Mouse (Mus musculus): ENCODE data around the gene Abhd17a. TPM values are rescaled to one million over a fixed set of nuclear protein-coding genes. Genes with fewer than 3 reads are reported as not detected.

The Abhd17a gene
- polyA plus RNA-seq, 1 experiment from 2014 or later: 130 TPM

DNA sequence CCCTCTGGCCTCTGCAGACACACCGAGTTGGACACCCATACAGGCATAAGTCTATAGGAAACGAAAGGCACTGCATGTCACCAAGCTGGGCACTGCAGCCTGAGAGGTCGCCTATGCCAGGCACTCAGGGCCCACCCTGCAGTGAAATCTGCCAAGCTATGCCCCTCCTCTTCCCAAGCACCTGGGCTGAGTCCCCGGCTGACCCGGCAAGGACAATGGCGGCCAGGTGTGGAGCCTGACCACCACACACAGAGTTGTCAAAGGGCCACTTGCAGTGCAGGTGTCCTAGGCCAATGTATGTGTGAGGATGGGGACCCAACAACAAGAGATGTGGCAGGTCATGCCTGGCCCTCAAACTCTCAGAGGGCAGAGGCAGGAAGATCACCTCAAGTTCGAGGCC lies 30.7 kb downstream of the Abhd17a start:
- Histone ChIP-seq H3K4me3 (ENCODE audit: low read length) (no peak overlapping the region), H3K4me1 (ENCODE audit: control insufficient read depth, insufficient read depth, low read depth, low read length) (peaks cover 31% of the 10 kb centered on the region)
- WGBS: 93% methylated on average over 7 of the region's 7 CpGs

DNA sequence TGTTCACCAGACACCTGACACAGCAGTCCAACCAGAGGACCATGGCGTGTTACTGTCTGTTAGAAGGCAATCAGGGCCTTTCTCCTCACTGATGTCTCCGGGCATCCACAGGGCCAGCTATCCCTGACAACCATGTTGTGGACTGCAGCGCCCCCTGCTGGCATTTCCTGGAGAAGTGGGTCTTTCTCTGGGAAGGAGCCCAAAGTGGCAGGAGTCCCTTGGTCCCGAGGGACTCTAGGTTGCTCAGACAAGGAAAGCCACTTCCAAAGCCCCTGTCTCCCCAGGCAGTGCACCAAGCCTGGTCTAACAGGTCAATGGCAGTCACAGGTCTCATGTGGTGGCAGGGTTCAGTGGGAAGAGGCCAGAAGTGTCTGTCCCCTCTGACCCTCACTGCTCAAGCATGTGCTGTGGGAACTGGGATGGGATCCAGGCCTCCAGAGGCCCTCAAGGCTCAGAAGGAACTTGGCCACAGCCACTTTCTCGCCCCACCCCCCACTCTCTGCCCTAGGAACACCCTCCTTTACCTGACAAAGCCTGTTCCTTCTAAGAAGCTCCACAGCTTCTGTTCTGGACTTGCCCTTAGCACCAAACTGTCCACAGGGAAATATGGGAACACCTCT lies 32.7 kb downstream of the Abhd17a start:
- no peak overlapping the region for H3K9ac ChIP-seq (ENCODE audit: low read depth, low read length)
- no peaks in the 10 kb centered on the region for H3K36me3 ChIP-seq (ENCODE audit: control insufficient read depth, insufficient read depth, low read length)
- H3K4me2 ChIP-seq (ENCODE audit: low read length): no peak overlapping the region
- no peak overlapping the region for H3K27ac ChIP-seq (ENCODE audit: low read depth, low read length)
- H3K4me3 ChIP-seq (ENCODE audit: low read length): no peak overlapping the region
- no peaks in the 10 kb centered on the region for H3K9me3 ChIP-seq (ENCODE audit: control insufficient read depth, low read length)
- peaks cover 30% of the 10 kb centered on the region for H3K4me1 ChIP-seq (ENCODE audit: control insufficient read depth, insufficient read depth, low read depth, low read length)
- ATAC-seq: no peak
- 36% methylated on average over 5 of the region's 5 CpGs for WGBS
- no peaks in the 10 kb centered on the region for H3K27me3 ChIP-seq (replicated peaks; ENCODE audit: control insufficient read depth, insufficient read depth, low read length)

More for the DNA sequence above, 30.7 kb downstream of the Abhd17a start:
- no peaks in the 10 kb centered on the region for H3K27me3 ChIP-seq (replicated peaks; ENCODE audit: control insufficient read depth, insufficient read depth, low read length)
- H3K9me3 ChIP-seq (ENCODE audit: control insufficient read depth, low read length): no peaks in the 10 kb centered on the region
- H3K4me2 ChIP-seq (ENCODE audit: low read length): no peak overlapping the region
- H3K9ac ChIP-seq (ENCODE audit: low read depth, low read length): 0 out of 2 replicates have a peak overlapping the region, but pooled peaks have one; percentile 13
- H3K27ac ChIP-seq (ENCODE audit: low read depth, low read length): no peak overlapping the region
- no peaks in the 10 kb centered on the region for H3K36me3 ChIP-seq (ENCODE audit: control insufficient read depth, insufficient read depth, low read length)
- no peak for ATAC-seq

DNA sequence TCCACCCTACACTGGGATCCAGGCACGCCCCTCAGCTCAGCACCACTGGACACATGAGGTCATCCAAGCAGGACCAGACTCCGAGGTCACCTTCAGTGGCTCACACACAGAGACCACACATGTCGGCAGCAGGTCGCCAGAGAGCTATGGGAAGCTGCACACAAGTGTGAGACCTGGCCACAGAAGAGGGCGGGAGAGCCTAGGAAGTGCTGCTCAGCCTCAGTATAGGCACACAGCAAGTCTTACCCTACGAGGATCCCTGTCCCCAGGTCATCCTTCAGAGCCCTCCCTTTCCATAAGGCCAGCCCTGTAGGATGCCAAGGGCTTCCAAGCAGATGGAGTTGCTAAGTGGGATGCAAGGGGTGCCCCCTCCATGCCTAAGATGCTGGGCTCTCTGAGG lies 36.1 kb downstream of the Abhd17a start:
- Histone ChIP-seq H3K4me2 (ENCODE audit: low read length) (no peak overlapping the region), H3K4me3 (ENCODE audit: low read length) (no peak overlapping the region), H3K4me1 (ENCODE audit: control insufficient read depth, insufficient read depth, low read depth, low read length) (peaks cover 11% of the 10 kb centered on the region; the same call in 1 of the 2 replicates), H3K36me3 (ENCODE audit: control insufficient read depth, insufficient read depth, low read length) (peaks cover 9% of the 10 kb centered on the region), H3K27ac (ENCODE audit: low read depth, low read length) (no peak overlapping the region), H3K9me3 (ENCODE audit: control insufficient read depth, low read length) (no peaks in the 10 kb centered on the region), H3K27me3 (replicated peaks; ENCODE audit: control insufficient read depth, insufficient read depth, low read length) (no peaks in the 10 kb centered on the region), H3K9ac (ENCODE audit: low read depth, low read length) (no peak overlapping the region)
- ATAC-seq: no peak
- 89% methylated on average over 6 of the region's 6 CpGs for WGBS

DNA sequence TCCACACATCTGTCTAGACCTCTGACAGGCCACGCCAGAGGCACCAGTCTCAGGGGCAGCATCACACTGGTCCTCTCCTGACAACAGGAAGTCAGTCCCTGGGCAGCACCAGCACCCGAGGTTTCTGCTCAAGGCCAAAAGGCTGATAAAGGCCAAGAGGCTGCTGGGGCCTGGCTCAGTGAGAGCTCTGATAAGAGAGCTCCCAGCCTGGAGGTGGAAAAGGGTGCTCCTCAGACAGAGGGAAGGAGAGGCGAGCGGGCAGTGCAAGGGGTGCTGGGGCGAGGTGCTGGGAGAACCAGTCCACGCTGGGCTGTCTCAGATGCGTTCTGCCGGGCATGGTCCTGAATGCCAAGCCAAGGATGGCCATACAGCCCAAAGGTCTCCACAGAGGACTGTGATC lies 36.6 kb downstream of the Abhd17a start:
- no peak for ATAC-seq
- Histone ChIP-seq H3K36me3 (ENCODE audit: control insufficient read depth, insufficient read depth, low read length) (peaks cover 9% of the 10 kb centered on the region), H3K4me1 (ENCODE audit: control insufficient read depth, insufficient read depth, low read depth, low read length) (peaks cover 11% of the 10 kb centered on the region; the same call in 1 of the 2 replicates), H3K27ac (ENCODE audit: low read depth, low read length) (no peak overlapping the region), H3K27me3 (replicated peaks; ENCODE audit: control insufficient read depth, insufficient read depth, low read length) (no peaks in the 10 kb centered on the region), H3K9me3 (ENCODE audit: control insufficient read depth, low read length) (no peaks in the 10 kb centered on the region), H3K4me3 (ENCODE audit: low read length) (no peak overlapping the region), H3K4me2 (ENCODE audit: low read length) (no peak overlapping the region), H3K9ac (ENCODE audit: low read depth, low read length) (no peak overlapping the region)
- WGBS: 90% methylated on average over 8 of the region's 8 CpGs

DNA sequence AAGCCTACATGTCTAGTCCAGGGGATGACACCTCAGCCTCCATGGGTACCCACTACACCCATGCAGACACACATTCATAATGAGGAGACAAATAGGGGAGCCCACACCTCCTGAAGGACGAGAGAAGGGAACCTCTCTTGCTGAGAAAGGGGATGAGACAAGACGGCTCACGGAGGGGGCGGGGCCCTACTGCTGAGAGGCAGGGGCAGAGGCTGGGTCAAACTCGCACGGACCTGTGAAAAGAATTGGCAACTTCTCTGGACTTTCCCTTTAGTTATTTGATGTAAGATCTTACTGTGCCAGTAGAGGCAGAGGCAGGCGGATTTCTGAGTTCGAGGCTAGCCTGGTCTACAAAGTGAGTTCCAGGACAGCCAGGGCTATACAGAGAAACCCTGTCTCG lies 37.8 kb downstream of the Abhd17a start:
- Histone ChIP-seq H3K4me3 (ENCODE audit: low read length) (no peak overlapping the region), H3K4me2 (ENCODE audit: low read length) (no peak overlapping the region), H3K27me3 (replicated peaks; ENCODE audit: control insufficient read depth, insufficient read depth, low read length) (no peaks in the 10 kb centered on the region), H3K27ac (ENCODE audit: low read depth, low read length) (no peak overlapping the region), H3K9me3 (ENCODE audit: control insufficient read depth, low read length) (no peaks in the 10 kb centered on the region), H3K36me3 (ENCODE audit: control insufficient read depth, insufficient read depth, low read length) (peaks cover 15% of the 10 kb centered on the region), H3K4me1 (ENCODE audit: control insufficient read depth, insufficient read depth, low read depth, low read length) (peaks cover under 1% of the 10 kb centered on the region; the same call in 1 of the 2 replicates), H3K9ac (ENCODE audit: low read depth, low read length) (no peak overlapping the region)
- ATAC-seq: no peak
- WGBS: 60% methylated on average over 9 of the region's 9 CpGs

DNA sequence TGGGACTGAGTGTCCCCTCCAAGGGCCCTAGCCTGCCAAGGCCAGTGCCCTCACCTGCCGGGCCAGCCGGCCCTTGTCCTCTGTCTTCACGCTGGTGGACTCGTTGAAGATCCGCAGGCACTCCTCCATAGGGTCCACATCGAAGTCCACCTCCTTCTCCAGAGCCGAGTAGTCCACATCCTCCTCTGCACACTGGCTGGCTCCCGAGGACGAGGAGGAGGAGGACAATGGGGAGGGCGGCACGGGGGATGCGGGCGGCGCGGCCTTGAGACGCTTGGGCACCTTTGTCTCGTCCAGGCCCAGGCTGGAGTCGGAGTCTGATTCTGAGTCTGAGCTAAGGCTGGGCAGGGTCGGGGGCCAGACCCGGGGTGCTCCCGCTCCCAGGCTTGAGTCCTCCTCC lies 40.9 kb downstream of the Abhd17a start:
- Histone ChIP-seq H3K4me3 (ENCODE audit: low read length) (no peak overlapping the region), H3K9ac (ENCODE audit: low read depth, low read length) (no peak overlapping the region), H3K4me2 (ENCODE audit: low read length) (no peak overlapping the region), H3K4me1 (ENCODE audit: control insufficient read depth, insufficient read depth, low read depth, low read length) (no peaks in the 10 kb centered on the region), H3K36me3 (ENCODE audit: control insufficient read depth, insufficient read depth, low read length) (peaks cover 36% of the 10 kb centered on the region), H3K27me3 (replicated peaks; ENCODE audit: control insufficient read depth, insufficient read depth, low read length) (no peaks in the 10 kb centered on the region), H3K27ac (ENCODE audit: low read depth, low read length) (no peak overlapping the region), H3K9me3 (ENCODE audit: control insufficient read depth, low read length) (no peaks in the 10 kb centered on the region)
- no peak for ATAC-seq
- 90% methylated on average over 21 of the region's 21 CpGs for WGBS

DNA sequence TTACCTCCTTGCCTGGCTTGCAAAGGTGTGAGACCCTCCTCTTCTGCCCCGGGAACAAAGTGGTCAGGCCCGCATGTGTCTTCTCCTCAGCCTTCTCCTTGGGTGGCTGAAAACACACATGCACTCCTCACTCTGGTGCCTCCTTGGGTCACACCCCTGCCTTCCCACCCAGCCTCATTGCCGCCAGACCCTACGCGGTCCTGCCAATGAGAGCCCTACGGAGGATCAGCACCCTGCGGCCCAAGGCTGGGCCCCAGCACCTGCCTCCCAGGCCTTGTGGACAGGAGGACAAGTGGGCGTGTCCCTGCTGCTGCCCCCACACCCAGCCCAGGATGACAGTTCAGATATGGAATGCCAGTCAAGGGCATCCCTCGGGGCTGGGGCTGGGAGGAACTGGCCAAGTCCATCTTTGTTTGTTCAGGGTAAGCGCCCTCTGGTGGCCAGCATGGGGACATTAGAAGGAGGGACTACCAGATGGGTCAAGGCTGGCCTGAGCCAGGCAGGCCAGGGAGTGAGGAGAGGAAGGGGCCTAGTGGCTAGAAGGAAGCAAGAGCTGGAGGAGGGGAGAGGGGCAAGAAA lies 41.6 kb downstream of the Abhd17a start:
- Histone ChIP-seq H3K27me3 (replicated peaks; ENCODE audit: control insufficient read depth, insufficient read depth, low read length) (no peaks in the 10 kb centered on the region), H3K4me3 (ENCODE audit: low read length) (no peak overlapping the region), H3K9ac (ENCODE audit: low read depth, low read length) (no peak overlapping the region), H3K4me2 (ENCODE audit: low read length) (no peak overlapping the region), H3K36me3 (ENCODE audit: control insufficient read depth, insufficient read depth, low read length) (peaks cover 38% of the 10 kb centered on the region), H3K4me1 (ENCODE audit: control insufficient read depth, insufficient read depth, low read depth, low read length) (no peaks in the 10 kb centered on the region), H3K9me3 (ENCODE audit: control insufficient read depth, low read length) (no peaks in the 10 kb centered on the region), H3K27ac (ENCODE audit: low read depth, low read length) (no peak overlapping the region)
- ATAC-seq: peak; percentile 69
- 74% methylated on average over 10 of the region's 10 CpGs for WGBS

DNA sequence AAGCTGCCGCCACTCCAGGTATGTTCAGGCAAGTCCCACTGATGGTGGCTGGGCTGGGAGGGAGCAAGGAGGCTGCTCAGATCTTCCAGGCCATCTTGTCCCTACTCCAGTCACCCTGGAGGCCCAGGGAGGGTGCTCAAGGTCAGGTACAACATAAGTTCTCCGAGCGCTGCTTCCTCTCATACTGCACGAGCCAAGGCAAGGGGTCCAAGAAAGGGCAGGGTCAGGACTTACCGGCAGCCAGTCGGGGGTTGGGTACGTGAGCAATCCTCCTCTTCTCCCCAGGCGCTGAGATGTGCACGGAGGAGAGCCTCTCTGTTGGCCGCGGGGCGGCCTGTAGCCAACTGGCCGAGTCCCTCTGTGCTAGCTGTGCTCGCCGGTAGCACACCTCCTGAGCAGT lies 42.6 kb downstream of the Abhd17a start:
- Histone ChIP-seq H3K4me2 (ENCODE audit: low read length) (no peak overlapping the region), H3K27me3 (replicated peaks; ENCODE audit: control insufficient read depth, insufficient read depth, low read length) (no peaks in the 10 kb centered on the region), H3K36me3 (ENCODE audit: control insufficient read depth, insufficient read depth, low read length) (peaks cover 47% of the 10 kb centered on the region), H3K4me3 (ENCODE audit: low read length) (no peak overlapping the region), H3K9me3 (ENCODE audit: control insufficient read depth, low read length) (no peaks in the 10 kb centered on the region), H3K4me1 (ENCODE audit: control insufficient read depth, insufficient read depth, low read depth, low read length) (no peaks in the 10 kb centered on the region), H3K27ac (ENCODE audit: low read depth, low read length) (no peak overlapping the region), H3K9ac (ENCODE audit: low read depth, low read length) (no peak overlapping the region)
- ATAC-seq: no peak
- 89% methylated on average over 15 of the region's 15 CpGs for WGBS

DNA sequence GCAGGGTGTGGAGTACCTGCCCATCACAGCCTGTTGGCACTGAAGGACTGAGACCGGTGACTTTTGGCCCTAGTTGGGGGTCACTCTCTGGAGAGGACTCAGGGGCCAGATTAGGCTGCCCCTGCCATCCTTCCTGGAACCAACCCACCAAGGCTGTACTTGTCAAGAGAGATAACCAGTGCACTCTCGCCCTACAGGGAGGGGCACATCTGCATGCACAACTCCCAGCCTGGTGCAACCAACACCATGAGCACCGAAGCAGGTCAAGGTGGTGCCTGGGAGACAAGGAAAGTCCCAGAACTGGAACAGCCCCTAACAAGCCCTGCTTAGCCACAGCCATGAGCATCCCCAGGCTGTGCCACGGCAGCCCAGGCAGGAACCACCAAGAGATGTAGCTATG lies 43.2 kb downstream of the Abhd17a start:
- Histone ChIP-seq H3K36me3 (ENCODE audit: control insufficient read depth, insufficient read depth, low read length) (peaks cover 53% of the 10 kb centered on the region), H3K9me3 (ENCODE audit: control insufficient read depth, low read length) (no peaks in the 10 kb centered on the region), H3K4me2 (ENCODE audit: low read length) (no peak overlapping the region), H3K9ac (ENCODE audit: low read depth, low read length) (no peak overlapping the region), H3K4me1 (ENCODE audit: control insufficient read depth, insufficient read depth, low read depth, low read length) (no peaks in the 10 kb centered on the region), H3K27me3 (replicated peaks; ENCODE audit: control insufficient read depth, insufficient read depth, low read length) (no peaks in the 10 kb centered on the region), H3K27ac (ENCODE audit: low read depth, low read length) (no peak overlapping the region), H3K4me3 (ENCODE audit: low read length) (no peak overlapping the region)
- 96% methylated on average over 4 of the region's 4 CpGs for WGBS
- ATAC-seq: no peak

Data from hindbrain, embryonic 16.5 days (tissue).